Mouse (Mus musculus) left cerebral cortex, adult 18-20 months (tissue): ENCODE measurements around the gene Mindy4. TPM values are rescaled to one million over a fixed set of nuclear protein-coding genes. Genes with fewer than 3 reads are reported as not detected.

Source experiments
- DNase-seq, 2 experiments: peaks; one replicate each; pipeline ENCODE4 v3.0.0; 2021 to 2022; ENCODE audit warnings: low spot score in 2 of 2, mixed read lengths in 1 of 2
- total RNA-seq, 2 experiments: library from RNA; stranded (reverse); gene quantifications; 2 replicates each; pipeline ENCODE4 v1.2.3; 2021

Gene Mindy4
- total RNA-seq, 2 experiments from 2014 or later = 8.8 to 8.9 TPM

DNA sequence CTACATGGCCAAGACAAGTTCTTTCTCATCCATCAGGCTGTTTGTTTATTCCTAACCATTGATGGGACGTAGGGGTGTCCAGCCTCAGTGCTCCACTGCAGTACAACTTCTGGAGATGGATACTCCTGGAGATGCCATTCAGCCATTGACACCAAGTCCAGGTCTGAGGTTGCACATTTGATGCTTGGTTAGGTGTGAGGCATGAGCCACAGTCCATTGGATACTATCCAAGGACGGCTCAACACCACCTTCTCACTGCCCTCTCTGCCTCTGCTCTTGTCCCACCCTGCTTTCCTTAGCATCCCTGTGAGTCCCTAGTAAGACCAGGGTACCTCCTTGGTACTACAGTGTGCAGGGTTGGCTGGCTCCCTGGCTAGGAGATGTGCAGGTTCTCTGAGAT is 96.7 kb downstream of the Mindy4 start:
- DNase-seq = no peak

DNA sequence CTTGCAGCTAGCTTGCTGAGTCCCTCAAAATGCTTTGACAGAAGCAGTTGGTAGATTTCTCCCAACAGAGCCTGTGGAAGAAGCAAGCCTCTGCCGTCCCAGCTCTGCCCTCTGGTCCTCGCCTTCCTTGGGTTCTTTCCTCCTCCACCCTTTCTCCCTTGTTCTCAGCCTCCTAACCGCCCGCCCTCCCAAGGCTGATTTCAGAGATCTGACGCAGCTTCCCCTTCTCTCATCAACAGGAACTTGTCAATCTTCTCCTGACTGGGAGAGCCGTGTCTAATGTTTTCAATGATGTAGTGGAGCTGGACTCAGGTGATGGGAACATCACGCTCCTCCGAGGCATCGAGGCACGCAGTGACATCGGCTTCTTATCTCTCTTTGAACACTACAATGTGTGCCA is 97.5 kb downstream of the Mindy4 start:
- no peak for DNase-seq

DNA sequence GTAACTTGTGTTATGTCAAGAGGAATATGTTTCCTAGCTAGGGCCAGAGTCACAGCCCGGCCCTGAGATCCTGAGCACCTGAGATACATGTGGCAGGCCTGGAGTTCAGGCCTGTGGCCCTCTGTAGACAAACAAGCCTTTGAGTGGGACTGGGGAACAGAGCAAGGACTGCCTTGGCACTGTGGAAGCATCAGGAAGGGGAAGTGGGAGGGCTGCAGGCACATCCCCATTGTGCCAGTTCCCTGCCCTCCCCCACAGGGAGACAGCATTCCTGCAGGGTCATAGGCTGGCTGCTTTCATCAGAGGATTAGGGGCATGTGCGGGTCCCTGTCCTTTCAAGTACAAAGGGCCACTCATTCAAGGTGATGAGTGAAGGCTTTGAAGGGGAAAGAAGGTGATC is 107.0 kb downstream of the Mindy4 start:
- DNase-seq = no peak

DNA sequence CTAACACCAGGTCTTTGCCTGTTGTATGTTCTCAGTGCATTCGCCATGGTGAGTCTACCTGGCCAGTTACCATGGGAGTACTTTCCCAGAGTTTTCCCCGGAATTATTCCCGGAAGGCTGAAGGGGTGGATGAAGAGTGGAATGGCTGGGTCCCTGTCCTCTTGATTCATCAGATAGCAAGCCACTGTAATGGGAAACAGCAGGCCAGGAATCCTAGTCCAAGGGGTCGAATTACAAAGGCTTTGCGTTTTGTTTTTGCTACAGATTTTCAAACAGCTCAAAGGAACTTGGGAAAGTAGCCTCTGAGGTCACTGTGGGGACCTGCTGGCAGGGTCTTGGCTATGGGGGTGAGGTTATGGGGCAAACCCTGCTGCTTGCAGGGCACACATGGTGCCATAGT is 108.8 kb downstream of the Mindy4 start:
- DNase-seq = no peak

DNA sequence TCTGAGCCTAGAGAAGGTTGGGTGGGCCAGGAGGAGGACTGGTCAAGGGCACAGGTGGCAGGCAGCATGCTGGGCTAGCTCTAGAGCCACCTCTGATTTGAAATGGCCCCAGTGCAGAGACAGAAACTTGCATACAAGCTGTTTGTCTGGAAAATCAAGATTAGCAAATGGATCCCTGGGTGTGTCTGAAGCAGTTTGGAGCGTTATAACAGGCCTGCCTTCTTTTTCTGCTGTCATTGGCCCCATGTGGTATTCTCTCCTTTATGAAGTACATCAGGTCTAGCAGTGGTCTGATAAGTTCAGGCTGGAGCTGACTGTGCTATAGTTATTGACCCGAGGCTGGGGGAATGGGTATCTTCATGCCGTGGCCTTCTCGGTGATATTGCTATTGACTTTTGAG is 110.7 kb downstream of the Mindy4 start:
- DNase-seq = no peak

DNA sequence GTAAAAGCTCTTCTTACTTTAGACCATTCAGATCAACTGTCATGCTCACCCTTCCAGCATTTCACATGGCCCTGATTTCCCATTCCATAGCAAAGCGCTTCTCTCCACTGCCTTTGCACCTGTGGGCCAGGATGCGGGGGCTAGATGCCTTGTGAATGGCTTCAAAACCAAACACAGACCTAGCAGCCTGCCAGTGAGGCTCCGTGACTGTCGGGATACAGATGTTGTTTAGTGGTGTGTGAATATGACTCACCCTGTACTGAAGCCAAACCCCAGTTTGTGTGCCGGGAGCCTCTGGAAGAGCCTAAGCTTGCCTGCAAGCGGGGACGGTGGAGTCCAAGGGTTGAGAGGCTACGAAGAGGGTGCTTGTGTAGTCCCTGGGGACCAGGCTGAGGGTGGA is 111.4 kb downstream of the Mindy4 start:
- peak; percentile 50 for DNase-seq

DNA sequence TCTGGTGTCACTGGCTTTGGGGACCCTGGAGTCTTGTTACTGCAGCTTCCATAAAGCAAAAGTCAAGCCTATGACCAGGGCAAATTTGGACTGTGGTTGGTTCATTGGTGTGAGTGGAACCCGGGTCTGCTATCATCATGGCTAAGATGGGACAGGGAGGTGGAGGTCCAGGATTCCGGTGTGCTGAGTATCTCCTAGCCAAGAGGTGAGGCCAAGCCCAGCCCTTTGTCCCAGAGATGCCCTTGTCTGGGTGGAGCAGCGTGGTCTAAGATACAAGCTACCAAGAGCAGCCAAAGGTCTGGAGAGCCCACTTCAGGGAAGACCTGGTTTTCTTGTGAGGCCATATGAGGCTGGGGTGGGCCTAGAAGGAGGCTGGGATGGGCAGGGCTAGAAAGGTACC is 115.4 kb downstream of the Mindy4 start:
- DNase-seq = no peak

DNA sequence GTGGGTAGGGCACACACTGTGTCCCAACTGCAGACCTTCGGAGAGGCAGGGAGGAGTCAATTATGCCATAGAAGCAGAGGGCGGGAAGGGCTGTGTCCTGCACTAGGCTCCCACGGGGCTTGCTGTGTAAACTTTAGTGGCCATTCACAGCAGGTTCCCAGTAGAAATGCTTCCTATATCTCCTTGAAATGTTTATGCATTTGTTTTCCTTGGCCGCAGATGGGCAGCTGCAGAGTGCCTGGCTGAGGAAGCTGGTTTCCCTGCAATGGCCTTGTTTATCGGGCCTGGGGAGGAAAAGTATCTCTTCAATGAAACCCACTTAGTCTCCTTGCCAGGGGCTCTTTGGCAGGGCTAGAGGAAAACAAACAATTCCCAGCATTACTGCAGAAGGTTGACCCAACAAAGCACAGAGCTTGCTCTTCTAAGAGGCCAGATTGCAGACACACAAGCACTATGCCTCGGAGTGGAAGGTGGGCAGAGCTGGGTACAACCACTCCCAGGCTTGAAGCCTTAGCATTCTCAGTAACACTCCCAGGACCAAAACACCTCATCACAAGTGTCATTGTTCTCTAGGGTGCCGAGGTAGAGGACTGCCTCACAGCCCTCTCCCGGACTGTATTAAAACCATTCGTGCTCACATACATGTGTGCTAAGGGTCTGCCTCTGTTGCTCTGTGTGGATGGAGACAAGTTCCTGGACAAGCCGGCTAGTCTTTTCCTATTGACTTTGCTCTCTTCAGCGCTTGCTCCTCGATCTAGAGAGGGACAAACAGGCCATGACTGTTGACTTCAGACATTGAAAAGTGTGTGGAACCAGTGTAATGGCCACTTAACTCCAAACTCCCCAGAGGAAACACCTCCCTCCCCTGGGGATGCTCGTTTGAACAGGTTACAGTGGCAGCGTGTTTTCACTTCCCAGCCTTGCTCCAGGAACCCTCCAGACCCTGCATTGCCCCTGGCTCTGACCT is 116.7 kb downstream of the Mindy4 start:
- DNase-seq = no peak

DNA sequence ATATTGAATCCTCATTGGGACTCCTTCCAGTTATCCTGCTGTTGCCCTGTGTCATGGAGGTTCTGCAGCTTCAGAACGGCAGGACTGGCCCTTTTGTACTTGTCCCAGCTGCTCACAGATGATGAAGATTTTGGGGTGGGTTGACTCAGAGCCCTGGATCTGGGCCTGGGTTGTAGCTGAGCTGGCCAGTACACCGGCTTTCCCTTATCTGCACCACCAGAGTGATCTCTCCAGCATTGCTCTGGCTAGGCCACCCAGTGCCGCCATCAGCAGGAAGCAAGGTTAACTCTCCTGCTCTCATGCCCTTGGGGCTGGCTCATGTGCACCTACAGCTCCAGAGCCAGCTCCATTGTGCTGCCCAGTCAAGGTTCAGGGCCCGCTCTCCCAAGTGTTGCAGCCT is 117.7 kb downstream of the Mindy4 start:
- DNase-seq = no peak

DNA sequence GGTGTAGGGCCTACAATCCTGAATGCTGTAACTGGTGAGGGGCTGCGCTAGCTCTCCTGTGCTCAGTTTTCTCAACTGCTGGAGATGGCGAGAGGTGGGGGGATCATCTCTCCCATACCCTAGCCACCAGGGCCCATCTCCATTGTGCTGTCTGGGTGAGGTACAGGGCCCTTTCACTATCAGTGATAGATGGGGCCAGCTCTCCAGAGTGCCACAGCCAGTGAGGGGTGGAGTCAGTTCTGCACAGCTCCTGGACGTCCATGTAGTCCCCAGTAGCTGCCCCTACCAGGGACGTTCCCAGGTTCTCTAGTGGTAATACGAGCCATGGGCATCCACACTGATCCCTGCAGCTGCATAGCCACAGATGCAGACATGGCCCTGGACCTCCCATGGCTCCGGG is 118.3 kb downstream of the Mindy4 start:
- no peak for DNase-seq

DNA sequence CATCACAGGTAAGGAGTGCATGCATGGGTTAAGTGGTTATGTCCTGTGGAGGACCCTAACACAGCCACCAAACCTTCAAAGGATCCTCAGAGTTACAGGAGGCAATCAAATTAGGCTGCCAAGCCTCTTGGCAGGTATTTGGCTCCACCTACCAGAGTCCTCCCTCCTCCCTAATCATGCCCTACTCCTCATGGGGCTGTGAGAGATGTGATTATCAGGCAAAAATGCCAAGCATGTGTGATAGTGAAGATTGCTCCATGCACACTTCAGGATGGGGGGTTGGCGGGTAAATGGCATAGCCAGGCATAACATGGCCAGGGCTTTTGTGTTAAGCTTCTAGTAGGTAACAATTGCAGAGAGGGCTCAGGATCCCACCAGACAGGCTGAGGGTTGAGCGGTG is 119.8 kb downstream of the Mindy4 start:
- DNase-seq = no peak

DNA sequence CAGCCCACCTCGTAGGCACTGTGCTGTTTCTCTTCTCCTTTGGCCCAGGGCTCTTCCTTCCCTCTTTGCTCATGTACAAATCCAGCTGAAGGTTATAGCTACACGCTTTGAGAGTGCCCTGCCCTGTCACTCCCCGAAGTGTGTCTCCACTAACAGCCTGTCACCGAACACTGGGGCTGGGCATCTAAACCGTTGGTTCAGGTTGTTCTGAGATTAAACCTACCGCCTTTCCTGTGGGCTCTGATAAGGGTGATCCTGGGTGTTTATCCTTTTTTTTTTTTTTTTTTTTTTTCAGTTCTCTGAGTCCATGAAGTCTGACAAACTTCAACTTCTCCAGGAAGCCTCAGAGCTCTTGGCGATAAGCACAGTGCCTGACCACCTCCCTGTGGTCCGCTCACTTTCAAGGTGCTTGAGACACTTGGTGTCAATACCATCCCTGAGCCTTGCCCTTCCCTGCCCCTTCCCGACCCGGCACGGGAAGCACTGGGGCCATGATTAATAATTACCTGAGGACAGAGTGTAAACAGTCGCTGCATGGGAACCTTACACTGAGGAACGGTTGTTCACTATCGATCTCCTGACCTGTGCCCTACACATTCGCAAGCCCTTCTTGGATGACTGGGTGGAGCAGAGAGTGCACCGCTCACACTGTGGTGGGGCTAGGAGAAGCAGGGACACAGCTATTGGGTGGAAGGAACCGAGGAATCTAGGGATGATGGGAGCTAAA is 120.9 kb downstream of the Mindy4 start:
- DNase-seq = no peak

DNA sequence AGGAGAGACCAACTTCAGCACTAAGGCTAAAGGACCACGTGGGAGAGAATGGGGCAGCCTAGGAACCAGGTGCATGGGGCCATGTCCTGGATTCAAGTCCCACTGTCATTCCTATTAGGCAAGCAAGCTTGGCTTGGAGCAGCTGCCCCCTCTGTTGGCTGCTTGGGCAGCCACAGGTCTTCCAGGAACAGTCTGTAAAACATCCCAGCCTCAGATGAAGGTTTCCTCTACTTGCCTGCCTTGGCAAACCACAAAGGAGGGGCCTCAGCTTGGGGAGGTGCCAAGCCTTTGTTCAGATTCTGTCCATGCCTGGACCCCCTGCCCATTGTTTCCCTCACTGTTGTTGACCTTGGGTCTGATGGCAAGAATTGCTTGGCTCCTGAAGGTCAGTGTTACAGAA is 121.6 kb downstream of the Mindy4 start:
- DNase-seq = no peak

DNA sequence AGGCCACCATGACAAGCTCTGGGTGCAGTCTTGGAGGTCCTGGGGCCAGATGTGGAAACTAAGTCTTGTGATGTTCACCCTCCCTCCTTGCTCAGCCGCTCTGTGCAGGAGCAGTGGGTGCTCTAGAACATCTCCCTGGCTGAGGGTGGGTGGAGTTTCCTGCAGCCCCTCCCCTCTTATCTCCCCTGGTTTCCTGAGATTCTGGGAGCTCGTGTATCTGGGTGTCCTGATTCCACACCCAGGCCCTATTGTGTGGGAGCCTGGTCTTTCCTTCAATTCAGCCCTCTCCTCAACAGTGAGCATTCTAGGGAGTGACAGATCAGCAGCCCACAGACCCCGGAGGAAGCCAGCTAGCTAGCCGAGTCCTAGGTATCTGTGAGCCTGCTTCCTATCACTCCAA is 123.1 kb downstream of the Mindy4 start:
- no peak for DNase-seq

DNA sequence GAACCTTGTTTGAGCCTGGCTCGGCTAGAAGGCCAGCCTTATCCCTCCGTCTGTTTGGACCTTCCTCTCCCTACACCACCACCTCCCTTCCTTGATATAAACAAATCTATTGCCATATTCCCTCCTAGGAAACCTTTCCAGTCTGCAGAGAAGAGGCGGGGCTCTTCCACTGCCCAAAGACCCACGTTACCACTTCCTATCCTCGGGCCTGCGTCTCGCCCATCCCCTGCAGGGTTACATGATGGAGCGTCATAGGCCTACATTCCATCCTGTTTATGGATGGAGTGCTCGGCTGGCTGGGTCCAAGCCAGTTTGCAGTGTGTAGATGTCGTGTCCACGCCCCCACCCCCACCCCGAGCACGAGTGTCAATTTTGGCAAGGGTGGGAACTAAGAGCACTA is 124.1 kb downstream of the Mindy4 start:
- no peak for DNase-seq

DNA sequence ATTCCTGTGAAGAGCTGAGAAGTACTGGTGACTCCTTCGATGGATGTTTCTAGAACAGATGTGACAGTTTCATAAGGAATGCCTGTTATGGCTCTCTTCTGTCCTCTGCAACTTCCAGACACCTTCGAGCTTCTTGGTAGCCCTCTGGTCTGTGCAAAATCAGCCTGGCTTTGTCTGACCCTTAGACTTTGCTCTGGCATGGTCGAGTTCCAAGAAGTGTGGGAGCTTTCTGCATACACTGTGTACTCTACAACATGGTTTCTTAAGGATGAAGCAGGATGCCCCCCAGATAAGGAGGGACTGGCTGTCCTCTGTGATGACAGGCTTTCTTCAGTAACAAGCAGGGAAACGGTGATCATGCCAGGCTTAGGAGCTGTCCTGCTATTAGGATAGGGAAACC is 125.0 kb downstream of the Mindy4 start:
- DNase-seq = no peak

DNA sequence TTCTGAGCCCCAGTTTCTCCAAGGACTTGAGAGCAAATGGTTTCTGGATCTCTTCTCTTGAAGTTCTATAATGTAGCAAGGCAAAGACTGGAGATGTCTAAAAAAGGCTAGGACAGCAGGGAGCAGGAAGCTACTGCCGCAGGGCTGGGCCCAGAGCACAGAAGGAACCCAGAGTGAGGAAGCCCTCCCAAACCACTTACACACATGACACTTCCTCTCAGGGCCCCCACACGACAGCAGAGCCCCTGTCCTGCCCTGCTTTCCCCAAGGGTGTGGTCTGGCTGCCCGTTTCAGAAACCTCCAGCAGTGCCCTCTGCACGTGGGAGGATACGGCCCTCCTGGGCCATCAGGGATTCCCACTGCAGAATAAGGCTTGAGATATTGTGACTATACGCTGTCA is 128.1 kb downstream of the Mindy4 start:
- DNase-seq = no peak

DNA sequence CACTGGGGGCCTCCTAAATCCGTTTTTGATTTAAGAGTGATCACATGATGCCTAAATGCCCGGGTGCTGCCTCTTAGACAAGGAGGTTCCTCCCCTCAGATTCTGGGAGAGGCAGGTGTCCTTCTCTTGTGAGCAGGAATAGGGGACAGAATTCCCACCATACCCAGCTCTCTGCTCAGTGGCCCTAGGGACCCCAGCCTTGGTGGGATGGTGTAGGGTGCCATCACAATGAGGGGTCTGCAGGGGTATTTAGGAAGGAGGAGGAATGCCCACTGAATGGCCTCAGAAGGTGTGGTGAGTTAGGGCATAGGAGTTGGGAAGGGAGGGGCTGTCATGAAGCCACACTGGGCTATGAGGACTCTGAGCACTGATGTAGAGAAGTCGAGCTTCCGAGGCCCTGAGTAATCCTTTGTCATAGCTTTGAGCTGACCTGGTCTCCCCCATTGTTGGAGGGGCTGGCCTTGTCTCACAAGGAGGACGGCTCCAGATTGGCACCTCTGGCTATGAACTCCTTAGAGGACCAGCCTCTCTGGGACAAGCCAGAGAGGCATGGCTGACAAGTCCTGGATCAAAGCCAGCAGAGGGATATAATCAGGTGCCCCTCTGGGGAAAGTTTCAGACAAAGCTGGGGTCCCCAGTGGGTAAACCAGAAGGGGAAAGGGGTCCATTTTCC is 129.1 kb downstream of the Mindy4 start:
- no peak for DNase-seq

DNA sequence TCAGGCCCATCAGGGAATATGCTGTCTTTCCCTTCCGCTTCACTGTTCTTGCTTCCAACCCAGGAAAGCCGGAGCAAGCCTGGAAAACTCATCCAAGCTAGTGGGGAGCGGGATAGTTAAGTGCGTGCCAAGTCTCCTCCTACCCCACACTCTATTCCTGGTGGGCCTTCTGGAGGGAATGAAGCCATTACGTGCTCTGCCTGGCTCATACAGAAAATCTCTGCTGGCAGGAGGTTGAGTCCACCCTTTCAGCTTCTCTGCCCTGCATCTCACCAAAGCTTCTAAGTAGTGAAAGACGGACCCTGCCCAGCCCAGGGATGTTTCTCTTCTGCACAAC is 129.6 kb downstream of the Mindy4 start:
- no peak for DNase-seq

DNA sequence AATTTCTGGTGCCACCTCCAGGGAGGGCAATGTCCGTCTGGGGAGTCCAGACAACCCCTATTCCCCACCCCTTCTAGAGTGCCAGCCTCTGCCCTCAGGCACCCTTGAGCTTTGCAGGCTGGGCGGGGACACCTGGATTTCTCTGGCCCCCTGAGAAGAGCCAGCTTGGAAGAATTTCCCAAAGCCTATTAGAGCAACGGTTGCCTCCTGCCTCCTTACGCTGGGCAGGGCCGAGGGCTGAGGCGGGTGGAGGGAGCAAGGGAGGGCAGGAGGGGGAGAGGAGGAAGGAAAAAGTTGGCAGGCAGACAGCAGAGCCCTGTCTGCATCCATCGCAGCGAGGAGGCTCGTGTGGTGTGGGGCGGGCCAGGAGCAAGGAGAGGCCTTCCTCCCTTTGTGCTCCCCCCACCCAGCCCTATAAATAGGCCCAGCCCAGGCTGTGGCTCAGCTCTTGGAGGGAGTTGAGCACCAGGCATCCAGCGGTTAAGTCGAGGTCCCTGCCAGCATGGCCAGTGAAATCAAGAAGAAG is 132.9 kb downstream of the Mindy4 start, which contains the start of gene Aqp1:
Aqp1 (plus strand) TSS at position 444 of the 526 bp plus-strand sequence.
- no peak for DNase-seq

DNA sequence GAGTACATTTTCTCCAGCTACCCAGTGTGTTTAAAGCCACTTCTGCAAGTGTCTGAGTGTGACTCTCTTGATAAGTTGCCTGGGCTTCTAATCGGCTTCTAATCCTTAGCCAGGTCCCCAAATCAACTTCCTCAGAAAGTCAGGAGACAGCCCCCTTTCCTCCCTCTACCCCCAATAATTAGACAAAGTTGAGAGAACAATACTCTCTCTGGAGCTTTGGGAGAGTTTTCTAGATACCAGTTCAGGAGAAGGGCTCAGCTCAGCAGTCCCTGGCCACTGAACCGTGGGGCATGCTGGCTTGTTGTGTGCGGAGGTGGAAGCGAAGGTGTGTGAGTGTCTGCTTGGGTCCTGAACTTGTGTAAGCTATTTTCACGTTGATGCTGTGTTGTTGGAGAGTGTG is 134.1 kb downstream of the Mindy4 start:
- DNase-seq = no peak

DNA sequence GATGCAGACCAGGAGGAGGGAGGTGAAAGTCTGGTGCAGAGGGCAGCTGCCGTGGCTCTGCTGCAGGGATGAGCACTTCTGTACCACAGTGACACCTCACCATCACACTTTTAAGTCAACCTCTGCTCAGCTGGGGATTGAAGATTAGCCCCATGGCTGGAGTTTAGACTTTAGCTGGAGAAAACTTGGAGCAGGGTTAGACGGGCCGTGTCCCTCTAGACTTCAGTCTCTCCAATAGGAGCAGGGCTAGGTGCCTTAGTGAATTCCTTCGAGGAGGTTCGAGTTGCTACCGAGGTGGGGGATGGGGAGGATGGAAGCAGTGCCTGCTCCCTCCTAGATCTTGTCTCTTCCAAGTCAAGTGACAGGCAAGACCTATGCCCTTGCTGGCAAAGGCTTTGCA is 134.9 kb downstream of the Mindy4 start:
- no peak for DNase-seq
